Mouse (Mus musculus): ENCODE results near the gene Alg10b. TPM values are rescaled to one million over a fixed set of nuclear protein-coding genes. Genes with fewer than 3 reads are reported as not detected.
"Not testable (repeated sequence)": the region's sequence is repeated elsewhere in the genome, so short reads cannot be mapped to it uniquely, and the experiment has no call there.

Alg10b gene
- polyA plus RNA-seq (2015; fragmentation: Nextera tagmentation; extraction: Ambion mirVana): 32.9 and 36.2 TPM in 2 replicates

GRCm38 (mm10) chr15:90223969-90224750 is at the start of gene Alg10b:
TSS of gene Alg10b (plus strand) at chr15:90224311.
- peak within 1 kb of the TSS; percentile 95 for H3K9ac ChIP-seq
- H3K27me3 ChIP-seq: no peaks in the 10 kb centered on the region
- H3K36me3 ChIP-seq: peaks cover 26% of the 10 kb centered on the region
- WGBS: under 1% methylated on average over 44 of the region's 59 CpGs
- H3K4me1 ChIP-seq: peaks cover 11% of the 10 kb centered on the region; the same call in 1 of the 2 replicates
- H3K4me3 ChIP-seq: peak within 1 kb of the TSS; percentile 83
- no peaks in the 10 kb centered on the region for H3K9me3 ChIP-seq
- peak within 1 kb of the TSS; percentile 81 for H3K27ac ChIP-seq
- peak; percentile 98 for ATAC-seq (ENCODE audit: insufficient number of reproducible peaks, insufficient read depth, low FRiP score, low TSS enrichment, low read depth)
- H3K4me2 ChIP-seq: peak within 1 kb of the TSS; percentile 75

GRCm38 (mm10) chr15:90183108-90183507 is 41.0 kb upstream of the Alg10b start:
- not testable (repeated sequence) for H3K27ac ChIP-seq; H3K4me1 ChIP-seq; H3K36me3 ChIP-seq; H3K9me3 ChIP-seq; ATAC-seq (ENCODE audit: insufficient number of reproducible peaks, insufficient read depth, low FRiP score, low TSS enrichment, low read depth); H3K27me3 ChIP-seq; H3K9ac ChIP-seq; H3K4me3 ChIP-seq; H3K4me2 ChIP-seq
- 55% methylated on average over 8 of the region's 8 CpGs for WGBS

- Histone ChIP-seq H3K36me3 (no peaks in the 10 kb centered on the region), H3K4me1 (no peaks in the 10 kb centered on the region), H3K4me3 (no peak overlapping the region), H3K9me3 (no peaks in the 10 kb centered on the region), H3K27ac (no peak overlapping the region), H3K27me3 (no peaks in the 10 kb centered on the region), H3K9ac (no peak overlapping the region), H3K4me2 (no peak overlapping the region)
- no peak for ATAC-seq (ENCODE audit: insufficient number of reproducible peaks, insufficient read depth, low FRiP score, low TSS enrichment, low read depth)
- 59% methylated on average over 6 of the region's 6 CpGs for WGBS
Measured at GRCm38 (mm10) chr15:90183511-90183910, 40.6 kb upstream of the Alg10b start.

GRCm38 (mm10) chr15:90184743-90185142 is 39.4 kb upstream of the Alg10b start:
- 88% methylated on average over 3 of the region's 3 CpGs for WGBS
- no peaks in the 10 kb centered on the region for H3K4me1 ChIP-seq
- H3K36me3 ChIP-seq: no peaks in the 10 kb centered on the region
- no peak overlapping the region for H3K27ac ChIP-seq
- no peaks in the 10 kb centered on the region for H3K27me3 ChIP-seq
- no peak overlapping the region for H3K9ac ChIP-seq
- no peak for ATAC-seq (ENCODE audit: insufficient number of reproducible peaks, insufficient read depth, low FRiP score, low TSS enrichment, low read depth)
- H3K4me3 ChIP-seq: no peak overlapping the region
- H3K9me3 ChIP-seq: no peaks in the 10 kb centered on the region
- H3K4me2 ChIP-seq: no peak overlapping the region

- WGBS: 79% methylated on average over 9 of the region's 9 CpGs
- no peak overlapping the region for H3K9ac ChIP-seq
- H3K27me3 ChIP-seq: no peaks in the 10 kb centered on the region
- no peak for ATAC-seq (ENCODE audit: insufficient number of reproducible peaks, insufficient read depth, low FRiP score, low TSS enrichment, low read depth)
- H3K4me1 ChIP-seq: no peaks in the 10 kb centered on the region
- no peaks in the 10 kb centered on the region for H3K36me3 ChIP-seq
- H3K27ac ChIP-seq: no peak overlapping the region
- H3K4me2 ChIP-seq: no peak overlapping the region
- H3K9me3 ChIP-seq: no peaks in the 10 kb centered on the region
- H3K4me3 ChIP-seq: no peak overlapping the region
Measured at GRCm38 (mm10) chr15:90189477-90189876, 34.6 kb upstream of the Alg10b start.

GRCm38 (mm10) chr15:90213946-90214345 is 10.2 kb upstream of the Alg10b start:
- H3K27me3 ChIP-seq: no peaks in the 10 kb centered on the region
- 82% methylated on average over 8 of the region's 8 CpGs for WGBS
- no peak overlapping the region for H3K27ac ChIP-seq
- H3K4me3 ChIP-seq: no peak overlapping the region
- no peak overlapping the region for H3K9ac ChIP-seq
- ATAC-seq (ENCODE audit: insufficient number of reproducible peaks, insufficient read depth, low FRiP score, low TSS enrichment, low read depth): no peak
- no peaks in the 10 kb centered on the region for H3K4me1 ChIP-seq
- H3K9me3 ChIP-seq: no peaks in the 10 kb centered on the region
- no peaks in the 10 kb centered on the region for H3K36me3 ChIP-seq
- H3K4me2 ChIP-seq: no peak overlapping the region

GRCm38 (mm10) chr15:90214913-90215312 is 9.2 kb upstream of the Alg10b start:
- H3K27ac ChIP-seq: no peak overlapping the region
- H3K36me3 ChIP-seq: no peaks in the 10 kb centered on the region
- H3K4me1 ChIP-seq: no peaks in the 10 kb centered on the region
- 15% methylated on average over 6 of the region's 6 CpGs for WGBS
- no peak for ATAC-seq (ENCODE audit: insufficient number of reproducible peaks, insufficient read depth, low FRiP score, low TSS enrichment, low read depth)
- no peak overlapping the region for H3K9ac ChIP-seq
- H3K4me3 ChIP-seq: no peak overlapping the region
- H3K9me3 ChIP-seq: no peaks in the 10 kb centered on the region
- no peaks in the 10 kb centered on the region for H3K27me3 ChIP-seq
- no peak overlapping the region for H3K4me2 ChIP-seq

GRCm38 (mm10) chr15:90225058-90225575 is 1.0 kb downstream of the Alg10b start:
- H3K4me3 ChIP-seq: peak overlapping the region; percentile 83
- no peaks in the 10 kb centered on the region for H3K27me3 ChIP-seq
- H3K4me1 ChIP-seq: peaks cover 11% of the 10 kb centered on the region; the same call in 1 of the 2 replicates
- peak overlapping the region; percentile 75 for H3K4me2 ChIP-seq
- H3K9me3 ChIP-seq: no peaks in the 10 kb centered on the region
- 71% methylated on average over 4 of the region's 4 CpGs for WGBS
- ATAC-seq (ENCODE audit: insufficient number of reproducible peaks, insufficient read depth, low FRiP score, low TSS enrichment, low read depth): no peak
- peaks cover 35% of the 10 kb centered on the region for H3K36me3 ChIP-seq
- peak overlapping the region; percentile 95; the same call in 1 of the 2 replicates for H3K9ac ChIP-seq
- no peak overlapping the region for H3K27ac ChIP-seq

GRCm38 (mm10) chr15:90237657-90238056 is 13.5 kb downstream of the Alg10b start:
- Histone ChIP-seq H3K27ac (no peak overlapping the region), H3K9ac (no peak overlapping the region), H3K4me3 (no peak overlapping the region), H3K4me1 (no peaks in the 10 kb centered on the region), H3K36me3 (peaks cover 12% of the 10 kb centered on the region), H3K27me3 (no peaks in the 10 kb centered on the region), H3K4me2 (no peak overlapping the region), H3K9me3 (no peaks in the 10 kb centered on the region)
- WGBS: 30% methylated on average over 2 of the region's 2 CpGs
- ATAC-seq (ENCODE audit: insufficient number of reproducible peaks, insufficient read depth, low FRiP score, low TSS enrichment, low read depth): no peak

GRCm38 (mm10) chr15:90244081-90244480 is 20.0 kb downstream of the Alg10b start:
- Histone ChIP-seq H3K4me3 (no peak overlapping the region), H3K4me1 (0 out of 2 replicates have a peak, but pooled peaks cover 3% of the 10 kb centered on the region), H3K27ac (no peak overlapping the region), H3K9me3 (no peaks in the 10 kb centered on the region), H3K4me2 (no peak overlapping the region), H3K9ac (no peak overlapping the region), H3K36me3 (no peaks in the 10 kb centered on the region), H3K27me3 (no peaks in the 10 kb centered on the region)
- no peak for ATAC-seq (ENCODE audit: insufficient number of reproducible peaks, insufficient read depth, low FRiP score, low TSS enrichment, low read depth)
- 72% methylated on average over 5 of the region's 5 CpGs for WGBS

GRCm38 (mm10) chr15:90249694-90250093 is 25.6 kb downstream of the Alg10b start:
- H3K27me3 ChIP-seq: no peaks in the 10 kb centered on the region
- no peak overlapping the region for H3K4me3 ChIP-seq
- no peak overlapping the region for H3K4me2 ChIP-seq
- no peak overlapping the region for H3K9ac ChIP-seq
- H3K36me3 ChIP-seq: no peaks in the 10 kb centered on the region
- H3K9me3 ChIP-seq: no peaks in the 10 kb centered on the region
- H3K4me1 ChIP-seq: 0 out of 2 replicates have a peak, but pooled peaks cover 3% of the 10 kb centered on the region
- no peak for ATAC-seq (ENCODE audit: insufficient number of reproducible peaks, insufficient read depth, low FRiP score, low TSS enrichment, low read depth)
- no peak overlapping the region for H3K27ac ChIP-seq
- 44% methylated on average over 3 of the region's 3 CpGs for WGBS

GRCm38 (mm10) chr15:90282876-90283275 is 58.8 kb downstream of the Alg10b start:
- ATAC-seq (ENCODE audit: insufficient number of reproducible peaks, insufficient read depth, low FRiP score, low TSS enrichment, low read depth): no peak
- Histone ChIP-seq H3K27ac (no peak overlapping the region), H3K9ac (no peak overlapping the region), H3K4me1 (no peaks in the 10 kb centered on the region), H3K27me3 (no peaks in the 10 kb centered on the region), H3K9me3 (no peaks in the 10 kb centered on the region), H3K36me3 (no peaks in the 10 kb centered on the region), H3K4me2 (no peak overlapping the region), H3K4me3 (no peak overlapping the region)
- 89% methylated on average over 7 of the region's 7 CpGs for WGBS

Data from embryonic facial prominence, embryonic 13.5 days (tissue).